Mouse (Mus musculus): Measurements from ENCODE around the gene Slc30a9. TPM values are rescaled to one million over a fixed set of nuclear protein-coding genes. Genes with fewer than 3 reads are reported as not detected.

The Slc30a9 gene
- polyA plus RNA-seq, 1 experiment from 2014 or later, result 150 TPM

DNA sequence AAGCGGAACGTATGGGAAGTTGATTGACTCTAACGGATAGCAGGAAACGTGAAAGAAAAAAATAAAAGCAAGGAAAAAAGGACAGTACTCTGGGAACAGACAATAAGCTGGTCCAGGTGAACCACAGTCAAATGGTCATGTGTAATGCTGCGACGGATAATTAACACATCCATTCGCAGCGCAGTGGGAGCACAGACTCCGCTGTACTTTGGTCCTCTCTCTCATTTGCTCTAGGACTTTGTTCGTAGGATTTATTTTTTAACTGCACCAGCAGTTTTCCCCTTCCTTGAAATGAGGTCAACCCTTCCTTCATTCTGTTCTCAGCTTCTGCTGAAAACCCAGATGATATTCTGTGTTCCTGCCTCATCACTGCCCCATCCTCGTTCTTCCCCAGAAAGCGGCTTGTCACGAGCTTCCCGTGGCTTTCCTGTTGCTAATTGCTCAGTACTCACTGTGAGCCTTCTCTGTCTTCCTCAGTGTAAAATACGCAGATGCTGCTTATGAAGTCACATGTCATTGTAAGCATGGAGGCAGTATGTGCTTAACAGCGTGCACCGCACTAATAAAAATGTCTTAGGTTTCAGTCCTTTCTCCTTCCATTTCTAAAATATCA is 15.0 kb downstream of the Slc30a9 start:
- Histone ChIP-seq H3K4me3 (no peak overlapping the region), H3K9ac (no peak overlapping the region), H3K27me3 (replicated peaks) (no peaks in the 10 kb centered on the region), H3K27ac (ENCODE audit: poor library complexity, severe bottlenecking) (no peak overlapping the region), H3K9me3 (replicated peaks) (no peaks in the 10 kb centered on the region), H3K36me3 (peaks cover 31% of the 10 kb centered on the region), H3K4me1 (replicated peaks) (no peaks in the 10 kb centered on the region), H3K4me2 (no peak overlapping the region)
- ATAC-seq (ENCODE audit: insufficient number of reproducible peaks, low FRiP score), result no peak
- 88% methylated on average over 17 of the region's 17 CpGs for WGBS

DNA sequence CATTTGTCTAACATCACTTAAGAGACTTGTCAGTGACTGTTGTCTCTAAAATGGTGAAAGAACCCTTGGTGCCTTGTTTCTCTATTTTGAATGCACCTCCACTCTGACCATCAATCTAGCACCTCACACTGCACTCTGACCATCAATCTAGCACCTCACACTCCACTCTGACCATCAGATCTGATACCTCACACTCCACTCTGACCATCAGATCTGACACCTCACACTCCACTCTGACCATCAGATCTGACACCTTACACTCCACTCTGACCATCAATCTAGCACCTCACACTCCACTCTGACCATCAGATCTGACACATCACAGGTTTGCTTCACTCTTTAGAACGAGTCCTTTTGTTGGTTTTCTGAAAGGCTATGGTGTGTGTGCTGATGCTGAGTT is 17.3 kb downstream of the Slc30a9 start:
- Histone ChIP-seq H3K4me1 (replicated peaks) (no peaks in the 10 kb centered on the region), H3K27me3 (replicated peaks) (no peaks in the 10 kb centered on the region), H3K4me2 (no peak overlapping the region), H3K36me3 (peaks cover 21% of the 10 kb centered on the region), H3K9ac (no peak overlapping the region), H3K4me3 (no peak overlapping the region), H3K9me3 (replicated peaks) (no peaks in the 10 kb centered on the region), H3K27ac (ENCODE audit: poor library complexity, severe bottlenecking) (no peak overlapping the region)
- 63% methylated on average over 1 of the region's 1 CpGs for WGBS
- no peak for ATAC-seq (ENCODE audit: insufficient number of reproducible peaks, low FRiP score)

DNA sequence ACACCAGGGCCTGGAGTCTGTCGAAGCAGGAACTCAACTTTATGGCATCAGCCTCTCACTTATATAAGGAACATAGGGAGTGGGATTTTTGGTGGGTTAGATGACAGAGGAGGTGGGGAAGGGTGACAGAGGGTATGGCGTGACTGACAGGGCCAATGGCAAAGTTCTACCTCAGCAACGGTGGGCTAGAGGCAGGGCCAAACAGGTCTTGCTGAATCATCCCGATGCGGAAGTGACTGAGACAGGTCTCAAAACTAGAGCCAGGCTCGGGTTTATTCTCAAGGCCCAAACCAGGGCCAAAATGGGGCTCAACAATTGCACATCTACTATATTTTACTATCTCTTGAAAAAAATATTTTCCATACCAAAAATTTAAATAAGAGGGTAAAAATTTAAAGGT is 34.1 kb downstream of the Slc30a9 start:
- Histone ChIP-seq H3K36me3 (peaks cover 56% of the 10 kb centered on the region), H3K9ac (no peak overlapping the region), H3K27me3 (replicated peaks) (no peaks in the 10 kb centered on the region), H3K9me3 (replicated peaks) (no peaks in the 10 kb centered on the region), H3K4me1 (replicated peaks) (no peaks in the 10 kb centered on the region), H3K4me2 (no peak overlapping the region), H3K4me3 (no peak overlapping the region), H3K27ac (ENCODE audit: poor library complexity, severe bottlenecking) (no peak overlapping the region)
- 92% methylated on average over 6 of the region's 6 CpGs for WGBS
- no peak for ATAC-seq (ENCODE audit: insufficient number of reproducible peaks, low FRiP score)

DNA sequence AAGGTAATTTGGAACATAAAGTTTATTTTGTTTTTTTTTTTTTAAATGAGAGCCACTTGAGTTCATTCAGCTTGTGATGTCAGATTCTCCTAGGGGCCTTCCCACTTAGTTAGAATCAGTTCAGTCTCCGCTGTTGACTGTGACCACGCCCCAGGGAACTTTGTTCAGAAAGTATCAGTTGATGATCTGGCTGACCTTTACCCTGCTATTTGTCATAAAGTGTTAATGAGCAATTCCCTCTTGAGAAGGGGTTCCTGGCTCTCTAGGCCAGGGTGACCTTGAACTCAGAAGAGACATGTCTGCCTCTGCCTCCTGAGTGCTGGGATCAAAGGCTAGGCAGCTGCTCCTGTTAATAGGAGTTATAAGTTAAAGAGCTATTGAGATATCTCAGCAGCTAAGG is 40.3 kb downstream of the Slc30a9 start:
- no peak overlapping the region for H3K4me2 ChIP-seq
- no peak for ATAC-seq (ENCODE audit: insufficient number of reproducible peaks, low FRiP score)
- H3K27me3 ChIP-seq (replicated peaks), result no peaks in the 10 kb centered on the region
- no peaks in the 10 kb centered on the region for H3K4me1 ChIP-seq (replicated peaks)
- H3K36me3 ChIP-seq, result peaks cover 81% of the 10 kb centered on the region
- no peak overlapping the region for H3K4me3 ChIP-seq
- no peaks in the 10 kb centered on the region for H3K9me3 ChIP-seq (replicated peaks)
- 94% methylated on average over 2 of the region's 2 CpGs for WGBS
- no peak overlapping the region for H3K27ac ChIP-seq (ENCODE audit: poor library complexity, severe bottlenecking)
- H3K9ac ChIP-seq, result no peak overlapping the region

DNA sequence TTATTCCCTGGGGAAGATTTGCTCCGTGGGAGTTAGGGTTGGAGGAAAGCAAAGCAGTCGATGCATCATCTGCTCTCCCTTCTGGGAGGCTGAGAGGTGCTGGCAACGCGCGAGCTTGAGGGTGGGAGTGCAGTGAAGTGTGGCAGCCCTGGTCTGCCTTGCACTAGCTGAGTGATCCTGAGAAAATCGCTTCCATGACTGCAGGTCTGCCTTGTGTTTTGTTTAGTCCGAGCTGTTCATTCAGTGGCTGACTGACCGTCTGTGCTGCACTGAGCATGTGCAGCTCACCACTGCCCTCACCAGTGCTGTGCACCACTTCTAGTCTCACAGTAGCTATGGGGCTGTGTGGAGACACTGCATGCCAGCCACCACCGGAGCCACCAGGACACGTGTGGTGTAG is 42.2 kb downstream of the Slc30a9 start:
- Histone ChIP-seq H3K4me2 (no peak overlapping the region), H3K27ac (ENCODE audit: poor library complexity, severe bottlenecking) (no peak overlapping the region), H3K36me3 (peaks cover 75% of the 10 kb centered on the region), H3K4me1 (replicated peaks) (no peaks in the 10 kb centered on the region), H3K27me3 (replicated peaks) (no peaks in the 10 kb centered on the region), H3K4me3 (no peak overlapping the region), H3K9ac (no peak overlapping the region), H3K9me3 (replicated peaks) (no peaks in the 10 kb centered on the region)
- WGBS, result 73% methylated on average over 10 of the region's 10 CpGs
- ATAC-seq (ENCODE audit: insufficient number of reproducible peaks, low FRiP score), result no peak

DNA sequence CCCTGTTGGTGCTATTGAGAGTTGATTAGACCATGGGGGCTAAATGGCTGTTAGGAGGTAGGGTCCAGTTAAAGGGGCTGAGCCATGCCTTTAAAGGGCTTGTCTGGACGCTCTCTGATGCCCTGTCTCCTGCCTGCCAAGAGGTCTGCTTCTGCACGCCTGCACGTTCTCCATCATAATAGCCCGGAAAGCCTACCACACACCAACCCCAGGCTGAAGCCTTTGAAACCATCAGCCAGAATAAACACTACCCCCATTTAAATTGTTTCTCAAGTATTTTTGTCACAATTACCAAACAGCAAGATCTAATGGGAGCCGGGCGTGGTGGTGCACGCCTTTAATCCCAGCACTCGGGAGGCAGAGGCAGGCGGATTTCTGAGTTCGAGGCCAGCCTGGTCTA is 55.6 kb downstream of the Slc30a9 start:
- no peaks in the 10 kb centered on the region for H3K27me3 ChIP-seq (replicated peaks)
- H3K27ac ChIP-seq (ENCODE audit: poor library complexity, severe bottlenecking), result no peak overlapping the region
- no peak overlapping the region for H3K4me2 ChIP-seq
- no peak for ATAC-seq (ENCODE audit: insufficient number of reproducible peaks, low FRiP score)
- H3K4me1 ChIP-seq (replicated peaks), result no peaks in the 10 kb centered on the region
- WGBS, result 90% methylated on average over 10 of the region's 10 CpGs
- H3K9ac ChIP-seq, result no peak overlapping the region
- no peaks in the 10 kb centered on the region for H3K36me3 ChIP-seq
- no peaks in the 10 kb centered on the region for H3K9me3 ChIP-seq (replicated peaks)
- H3K4me3 ChIP-seq, result no peak overlapping the region

DNA sequence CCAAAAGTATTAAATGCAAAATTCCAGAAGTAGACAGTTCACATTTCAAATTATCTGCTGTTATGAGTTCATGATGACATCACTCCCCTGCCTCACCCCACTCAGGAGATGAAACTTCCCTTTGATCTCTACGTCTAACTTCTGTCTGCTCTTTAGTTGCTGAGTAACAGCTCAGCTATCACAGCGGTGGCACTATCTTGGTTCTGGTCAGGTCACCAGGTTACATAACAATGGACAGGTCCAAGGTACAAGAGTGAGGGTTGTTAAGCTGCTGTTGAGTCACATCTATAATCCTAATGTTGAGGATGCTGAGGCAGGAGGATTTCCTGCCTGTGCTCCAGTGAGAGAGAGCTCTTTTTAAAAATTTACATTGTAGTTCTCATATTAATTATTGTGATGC is 56.2 kb downstream of the Slc30a9 start:
- Histone ChIP-seq H3K36me3 (no peaks in the 10 kb centered on the region), H3K27ac (ENCODE audit: poor library complexity, severe bottlenecking) (no peak overlapping the region), H3K4me3 (no peak overlapping the region), H3K4me2 (no peak overlapping the region), H3K4me1 (replicated peaks) (no peaks in the 10 kb centered on the region), H3K27me3 (replicated peaks) (no peaks in the 10 kb centered on the region), H3K9ac (no peak overlapping the region), H3K9me3 (replicated peaks) (no peaks in the 10 kb centered on the region)
- ATAC-seq (ENCODE audit: insufficient number of reproducible peaks, low FRiP score), result no peak
- 54% methylated on average over 2 of the region's 2 CpGs for WGBS

DNA sequence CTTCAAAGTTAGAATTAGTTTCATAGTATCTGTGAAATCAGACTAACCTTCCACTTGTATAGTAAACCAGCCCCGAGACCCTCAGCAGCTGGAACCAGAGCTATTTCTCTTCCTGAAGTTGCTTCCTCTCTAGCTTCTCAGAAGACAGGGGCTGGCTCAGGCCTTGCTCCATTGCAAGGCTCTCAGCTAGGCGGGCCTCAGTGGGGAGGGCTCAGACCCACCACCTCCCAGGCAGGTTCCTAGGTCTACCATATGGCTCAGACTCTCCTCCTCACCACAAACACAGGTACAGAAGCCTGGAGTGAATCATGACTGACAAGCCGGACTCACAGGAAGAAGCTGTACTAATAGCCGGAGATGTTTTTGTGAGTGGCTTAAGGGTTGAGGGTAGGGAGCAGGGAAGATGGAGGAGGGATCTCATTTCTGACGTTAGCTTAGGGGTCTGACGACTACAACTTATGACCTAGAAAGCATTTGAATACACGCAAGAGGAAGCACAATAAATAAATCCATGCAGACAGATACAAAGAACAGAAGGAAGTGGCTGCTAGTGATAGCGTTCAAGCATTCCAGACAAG is 70.4 kb downstream of the Slc30a9 start:
- no peak overlapping the region for H3K4me2 ChIP-seq
- H3K9me3 ChIP-seq (replicated peaks), result no peaks in the 10 kb centered on the region
- H3K27me3 ChIP-seq (replicated peaks), result no peaks in the 10 kb centered on the region
- 63% methylated on average over 8 of the region's 8 CpGs for WGBS
- no peak overlapping the region for H3K9ac ChIP-seq
- ATAC-seq (ENCODE audit: insufficient number of reproducible peaks, low FRiP score), result no peak
- H3K36me3 ChIP-seq, result peaks cover 5% of the 10 kb centered on the region
- no peak overlapping the region for H3K27ac ChIP-seq (ENCODE audit: poor library complexity, severe bottlenecking)
- H3K4me1 ChIP-seq (replicated peaks), result no peaks in the 10 kb centered on the region
- no peak overlapping the region for H3K4me3 ChIP-seq

DNA sequence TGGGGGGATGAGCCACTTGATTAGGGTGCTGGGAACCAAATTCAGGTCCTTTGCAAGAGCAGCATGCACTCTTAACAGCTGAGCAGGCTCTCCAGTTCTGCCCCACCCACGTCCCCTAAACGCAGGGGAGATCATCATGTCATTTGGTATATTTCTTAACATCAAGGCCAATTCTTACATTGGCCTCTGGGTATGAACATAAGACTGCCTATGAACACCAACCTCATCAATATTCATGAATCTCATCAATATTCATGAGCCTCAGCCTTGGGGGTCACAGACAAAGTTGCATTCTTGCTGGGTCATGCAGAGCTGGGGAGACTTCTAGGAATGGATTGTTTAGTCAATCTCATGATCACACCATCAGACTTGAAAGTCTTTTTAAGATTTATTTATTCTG is 74.9 kb downstream of the Slc30a9 start:
- Histone ChIP-seq H3K9me3 (replicated peaks) (no peaks in the 10 kb centered on the region), H3K4me3 (no peak overlapping the region), H3K27ac (ENCODE audit: poor library complexity, severe bottlenecking) (no peak overlapping the region), H3K36me3 (peaks cover 17% of the 10 kb centered on the region), H3K9ac (no peak overlapping the region), H3K4me2 (no peak overlapping the region), H3K4me1 (replicated peaks) (no peaks in the 10 kb centered on the region), H3K27me3 (replicated peaks) (no peaks in the 10 kb centered on the region)
- no peak for ATAC-seq (ENCODE audit: insufficient number of reproducible peaks, low FRiP score)
- 86% methylated on average over 2 of the region's 2 CpGs for WGBS

DNA sequence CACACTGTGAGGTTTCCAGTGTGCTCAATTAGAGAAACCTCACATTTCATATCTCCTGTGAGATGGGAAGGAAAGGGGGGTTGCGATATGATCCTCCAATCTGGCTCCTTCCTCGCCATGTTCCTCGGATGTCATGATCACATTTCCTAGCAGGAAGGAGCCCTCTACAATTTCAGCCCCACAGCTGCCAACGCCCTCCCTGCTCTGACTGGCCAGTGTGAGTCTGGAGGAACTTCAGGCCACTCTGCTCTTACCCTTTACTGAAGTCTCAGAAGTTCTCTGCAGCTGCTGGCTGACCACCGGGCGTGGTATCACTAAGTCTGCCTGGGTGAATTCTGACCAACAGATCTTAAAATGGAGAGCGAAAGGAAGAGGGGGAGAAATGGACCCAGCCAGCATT is 75.8 kb downstream of the Slc30a9 start:
- Histone ChIP-seq H3K4me2 (no peak overlapping the region), H3K36me3 (peaks cover 17% of the 10 kb centered on the region), H3K9me3 (replicated peaks) (no peaks in the 10 kb centered on the region), H3K9ac (no peak overlapping the region), H3K27ac (ENCODE audit: poor library complexity, severe bottlenecking) (no peak overlapping the region), H3K4me1 (replicated peaks) (no peaks in the 10 kb centered on the region), H3K4me3 (no peak overlapping the region), H3K27me3 (replicated peaks) (no peaks in the 10 kb centered on the region)
- ATAC-seq (ENCODE audit: insufficient number of reproducible peaks, low FRiP score), result no peak
- 80% methylated on average over 7 of the region's 7 CpGs for WGBS

DNA sequence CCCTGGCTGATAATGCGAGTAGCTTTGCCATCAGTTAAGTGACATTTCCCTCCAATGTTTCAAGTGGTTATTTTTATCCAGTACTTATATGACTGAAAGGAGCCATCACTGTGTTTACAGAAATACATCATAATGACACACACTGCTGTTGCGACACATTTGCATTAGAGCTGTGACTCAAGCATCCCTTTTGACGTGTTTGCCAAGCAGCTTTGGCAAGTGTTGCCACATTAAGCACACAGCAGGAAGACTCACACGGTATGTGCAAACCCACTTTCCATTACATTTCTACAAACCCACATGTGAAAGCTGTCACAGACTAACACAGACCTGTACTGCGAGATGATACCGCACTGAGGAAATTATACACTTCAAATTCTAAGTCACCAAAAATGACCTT is 87.2 kb downstream of the Slc30a9 start:
- no peak for ATAC-seq (ENCODE audit: insufficient number of reproducible peaks, low FRiP score)
- no peaks in the 10 kb centered on the region for H3K9me3 ChIP-seq (replicated peaks)
- no peak overlapping the region for H3K27ac ChIP-seq (ENCODE audit: poor library complexity, severe bottlenecking)
- H3K36me3 ChIP-seq, result peaks cover 40% of the 10 kb centered on the region
- H3K4me2 ChIP-seq, result no peak overlapping the region
- WGBS, result 83% methylated on average over 6 of the region's 6 CpGs
- H3K4me3 ChIP-seq, result no peak overlapping the region
- peaks cover 15% of the 10 kb centered on the region for H3K4me1 ChIP-seq (replicated peaks)
- no peaks in the 10 kb centered on the region for H3K27me3 ChIP-seq (replicated peaks)
- H3K9ac ChIP-seq, result no peak overlapping the region
